Mouse (Mus musculus): ENCODE measurements around the gene Prl8a2. TPM values are rescaled to one million over a fixed set of nuclear protein-coding genes. Genes with fewer than 3 reads are reported as not detected.

Prl8a2 gene
- not detected in 2 replicates for polyA plus RNA-seq (2012; rRNA removed)

DNA sequence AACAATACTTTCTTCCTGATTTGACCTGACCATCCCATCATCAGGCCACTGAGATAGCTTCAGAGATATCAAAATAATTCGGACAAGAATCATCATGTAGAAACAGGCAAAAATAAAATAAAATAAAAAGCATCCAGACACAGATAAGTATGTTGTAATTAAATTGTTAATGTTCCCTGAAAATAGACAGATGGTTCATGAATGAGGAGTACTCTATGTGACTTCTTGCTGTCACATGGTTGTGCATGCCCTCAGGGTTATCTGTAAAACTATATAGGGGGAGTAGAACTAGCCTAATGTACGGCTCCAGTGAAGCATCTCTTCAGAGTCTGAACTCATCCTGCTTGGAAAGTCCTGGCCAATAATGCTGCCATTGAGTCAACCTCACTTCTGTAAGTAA is at the start of gene Prl8a2:
TSS of gene Prl8a2 (plus strand) at position 301 of the 400 bp plus-strand sequence.

DNA sequence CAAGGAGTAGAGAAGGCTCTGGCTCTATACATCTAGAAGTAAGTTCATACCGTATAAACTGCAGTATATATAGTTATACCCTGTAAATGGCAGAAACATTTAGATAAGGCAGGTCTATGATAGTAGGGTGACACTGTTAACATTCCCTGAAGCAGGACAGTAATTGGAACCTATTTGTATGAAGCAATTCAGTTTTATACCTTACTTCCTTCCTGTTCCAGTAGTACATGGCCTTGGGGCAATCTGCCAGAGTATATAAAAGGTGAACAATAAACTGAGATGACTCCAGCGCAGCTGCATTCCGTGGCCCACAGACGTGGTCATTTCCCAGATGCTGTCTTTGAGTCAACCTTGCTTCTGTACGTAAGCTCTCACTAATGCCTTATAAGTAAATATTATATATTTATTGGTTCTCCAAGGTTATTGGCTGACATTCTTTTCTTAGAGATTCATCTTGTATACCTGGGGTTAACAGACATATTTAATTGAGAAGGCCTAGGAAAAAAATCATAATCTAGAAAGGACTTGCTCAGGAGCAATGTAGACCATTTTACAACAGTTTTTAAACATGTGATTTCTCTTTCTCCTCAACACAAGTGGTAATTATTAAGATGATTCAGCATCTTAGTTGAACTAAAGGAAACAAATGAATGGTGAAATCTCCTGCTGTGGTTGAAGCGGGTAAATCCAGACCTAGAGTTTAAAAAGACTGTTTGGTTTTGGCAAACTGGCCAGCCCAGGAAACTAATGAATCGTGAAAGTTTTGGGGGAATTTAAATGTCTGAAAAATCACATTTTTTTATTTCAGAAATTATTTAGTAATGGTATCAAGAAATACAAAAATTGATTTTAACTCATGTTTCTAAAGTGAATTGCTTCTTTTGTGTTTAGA is 32.9 kb upstream of the Prl8a2 start, which contains the start of gene Prl6a1:
TSS of gene Prl6a1 (plus strand) at position 294 of the 892 bp plus-strand sequence.

DNA sequence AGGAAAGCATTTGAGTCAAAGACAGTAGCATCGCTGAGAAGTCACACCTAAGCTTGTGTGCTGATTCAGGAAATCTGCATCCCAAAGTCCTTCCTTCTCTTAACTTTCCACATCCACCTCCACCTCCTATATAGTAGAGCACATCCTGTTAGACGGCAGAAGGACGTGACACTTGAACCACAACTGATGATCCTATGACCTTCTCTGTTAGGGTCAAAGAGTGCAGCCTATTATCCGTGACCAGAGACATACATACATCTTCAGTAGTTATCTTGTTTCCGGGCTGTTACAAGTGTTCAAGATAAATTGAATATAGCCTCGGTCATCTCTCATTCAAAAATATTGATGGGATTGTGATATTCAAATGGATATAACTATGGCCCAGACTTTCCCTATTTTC is 45.3 kb downstream of the Prl8a2 start, which contains the start of gene Prl2b1:
TSS of gene Prl2b1 (minus strand) at position 101 of the 400 bp plus-strand sequence.

Other genes starting within 250 kb of the Prl8a2 start
- gene Prl3d2, start 224.0 kb upstream of the Prl8a2 start, polyA plus RNA-seq (2012; rRNA removed) = not detected in 2 replicates
- gene Prl3d3, start 188.9 kb upstream of the Prl8a2 start, polyA plus RNA-seq (2012; rRNA removed) = not detected in 2 replicates
- not detected in 2 replicates for gene Prl3c1, start 149.0 kb upstream of the Prl8a2 start, polyA plus RNA-seq (2012; rRNA removed)
- not detected in 2 replicates for gene Prl3b1, start 103.8 kb upstream of the Prl8a2 start, polyA plus RNA-seq (2012; rRNA removed)
- not detected in 2 replicates for gene Prl3a1, start 86.2 kb upstream of the Prl8a2 start, polyA plus RNA-seq (2012; rRNA removed)
- not detected in 2 replicates for gene Prl6a1, start 33.0 kb upstream of the Prl8a2 start, polyA plus RNA-seq (2012; rRNA removed)
- not detected in 2 replicates for gene Prl2b1, start 45.2 kb downstream of the Prl8a2 start, polyA plus RNA-seq (2012; rRNA removed)
- gene Prl8a6, start 93.0 kb downstream of the Prl8a2 start, polyA plus RNA-seq (2012; rRNA removed) = not detected in 2 replicates
- gene Prl8a8, start 167.5 kb downstream of the Prl8a2 start, polyA plus RNA-seq (2012; rRNA removed) = not detected in 2 replicates
- gene Prl8a9, start 218.9 kb downstream of the Prl8a2 start, polyA plus RNA-seq (2012; rRNA removed) = not detected in 2 replicates
- gene Prl8a1, start 236.5 kb downstream of the Prl8a2 start, polyA plus RNA-seq (2012; rRNA removed) = not detected in 2 replicates